Mouse (Mus musculus): ENCODE measurements around the gene Gna11.

DNA sequence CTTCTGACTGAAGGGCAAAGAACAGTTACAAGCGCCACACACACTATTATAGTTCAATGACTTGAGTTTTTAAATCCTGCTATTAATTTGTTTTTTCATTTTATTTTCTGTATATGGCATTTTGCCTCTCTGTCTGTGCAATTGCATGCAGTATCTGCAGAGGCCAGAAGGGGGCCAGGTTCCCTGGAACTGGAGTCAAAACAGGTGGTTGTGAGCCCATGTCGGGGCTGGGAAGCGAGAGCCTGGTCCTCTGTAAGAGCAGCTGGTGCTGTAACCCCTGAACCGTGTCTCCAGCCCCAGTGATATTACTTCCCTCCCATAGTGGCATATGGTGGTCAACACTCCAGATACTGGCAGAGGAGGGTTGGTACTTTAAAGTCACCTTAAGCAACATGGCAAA is 26.4 kb downstream of the Gna11 start:
- peak; percentile 36; the same call in 1 of the 2 replicates for TF ChIP-seq CTCF (IDR thresholded peaks at IDR 0.05; ENCODE audit: control insufficient read depth, insufficient read depth, insufficient replicate concordance, low read depth, low read length)
- no peak for TF ChIP-seq POLR2A (IDR thresholded peaks at IDR 0.05; ENCODE audit: control insufficient read depth, low read depth, low read length)
